Mouse (Mus musculus) heart, embryonic 11.5 days (tissue): ENCODE results near the gene Pknox2. TPM values are rescaled to one million over a fixed set of nuclear protein-coding genes. Genes with fewer than 3 reads are reported as not detected.

Source experiments
- ATAC-seq: fragments of 200-750 bp; cut with Nextera tagmentation; replicated peaks from 2 replicates; pipeline ENCODE4 v1.8.0; 2017; ENCODE audit warnings: moderate library complexity; ENCODE audit not compliant: insufficient number of reproducible peaks, low FRiP score, low TSS enrichment
- H3K27ac ChIP-seq: fragments of 300-500 bp; sonication (generic); 2 replicates; pipeline ENCODE4 v1.5.1; 2014; ENCODE audit warnings: mild to moderate bottlenecking, low read depth, low read length
- H3K27me3 ChIP-seq: fragments of 300-500 bp; sonication (generic); 2 replicates; pipeline ENCODE4 v1.6.1; 2014; ENCODE audit warnings: mild to moderate bottlenecking, low read length, mixed read lengths; ENCODE audit not compliant: control insufficient read depth, insufficient read depth
- H3K36me3 ChIP-seq: fragments of 300-500 bp; sonication (generic); 2 replicates; pipeline ENCODE4 v1.6.1; 2014; ENCODE audit warnings: mild to moderate bottlenecking, low read length, moderate library complexity, mixed read lengths; ENCODE audit not compliant: control insufficient read depth, insufficient read depth
- H3K4me1 ChIP-seq: fragments of 300-500 bp; sonication (generic); 2 replicates; pipeline ENCODE4 v1.6.1; 2014; ENCODE audit warnings: low read length; ENCODE audit not compliant: control insufficient read depth, insufficient read depth
- H3K4me2 ChIP-seq: fragments of 300-500 bp; sonication (generic); 2 replicates; pipeline ENCODE4 v1.6.1; 2014; ENCODE audit warnings: mild to moderate bottlenecking, moderate library complexity
- H3K4me3 ChIP-seq: fragments of 300-500 bp; sonication (generic); 2 replicates; pipeline ENCODE4 v1.5.1; 2014; ENCODE audit warnings: low read depth, low read length
- H3K9ac ChIP-seq: fragments of 300-500 bp; sonication (generic); 2 replicates; pipeline ENCODE4 v1.6.1; 2014; ENCODE audit warnings: mild to moderate bottlenecking, low read depth, low read length, moderate library complexity
- H3K9me3 ChIP-seq: fragments of 300-500 bp; sonication (generic); replicated peaks from 2 replicates; pipeline ENCODE4 v1.6.1; 2016; ENCODE audit warnings: low read length; ENCODE audit not compliant: control insufficient read depth
- WGBS: fragments of 180-500 bp; shearing (Covaris S2); extraction: QIAGEN DNeasy Blood & Tissue Kit; methylation state at CpG from one replicate; pipeline ENCODE4 v1.1.7; 2014; ENCODE audit not compliant: insufficient replicate concordance; 5-methylcytosine and 5-hydroxymethylcytosine counted together
- polyA plus RNA-seq: library from polyadenylated mRNA; unstranded; fragments of >200 nt; fragmentation: Nextera tagmentation; extraction: Ambion mirVana; gene quantifications from 2 replicates; pipeline ENCODE4 v1.2.1, GENCODE M21; 2014

The Pknox2 gene
- polyA plus RNA-seq, 1 experiment from 2014 or later, result 5.2 TPM

GRCm38 (mm10) chr9:37038859-37039258 is 108.3 kb downstream of the Pknox2 start:
- H3K27ac ChIP-seq, result no peak overlapping the region
- WGBS, result 87% methylated on average over 3 of the region's 3 CpGs
- peaks cover 10% of the 10 kb centered on the region; the same call in 1 of the 2 replicates for H3K4me1 ChIP-seq
- no peaks in the 10 kb centered on the region for H3K36me3 ChIP-seq
- no peak for ATAC-seq
- H3K4me3 ChIP-seq, result no peak overlapping the region
- H3K9me3 ChIP-seq, result no peaks in the 10 kb centered on the region
- H3K4me2 ChIP-seq, result no peak overlapping the region
- no peak overlapping the region for H3K9ac ChIP-seq
- no peaks in the 10 kb centered on the region for H3K27me3 ChIP-seq

GRCm38 (mm10) chr9:37038445-37038844 is 108.8 kb downstream of the Pknox2 start:
- peaks cover 10% of the 10 kb centered on the region; the same call in 1 of the 2 replicates for H3K4me1 ChIP-seq
- H3K27ac ChIP-seq, result no peak overlapping the region
- no peaks in the 10 kb centered on the region for H3K36me3 ChIP-seq
- H3K27me3 ChIP-seq, result no peaks in the 10 kb centered on the region
- H3K9me3 ChIP-seq, result no peaks in the 10 kb centered on the region
- no peak overlapping the region for H3K4me3 ChIP-seq
- no peak overlapping the region for H3K9ac ChIP-seq
- no peak for ATAC-seq
- H3K4me2 ChIP-seq, result no peak overlapping the region
- WGBS, result 52% methylated on average over 7 of the region's 7 CpGs

GRCm38 (mm10) chr9:37037405-37037804 is 109.8 kb downstream of the Pknox2 start:
- no peaks in the 10 kb centered on the region for H3K27me3 ChIP-seq
- peaks cover 10% of the 10 kb centered on the region; the same call in 1 of the 2 replicates for H3K4me1 ChIP-seq
- H3K4me3 ChIP-seq, result no peak overlapping the region
- no peak overlapping the region for H3K4me2 ChIP-seq
- no peak overlapping the region for H3K9ac ChIP-seq
- H3K36me3 ChIP-seq, result no peaks in the 10 kb centered on the region
- no peak for ATAC-seq
- H3K27ac ChIP-seq, result no peak overlapping the region
- 75% methylated on average over 12 of the region's 12 CpGs for WGBS
- no peaks in the 10 kb centered on the region for H3K9me3 ChIP-seq

GRCm38 (mm10) chr9:37035248-37035647 is 112.0 kb downstream of the Pknox2 start:
- H3K27ac ChIP-seq, result no peak overlapping the region
- no peak for ATAC-seq
- no peak overlapping the region for H3K4me3 ChIP-seq
- no peaks in the 10 kb centered on the region for H3K27me3 ChIP-seq
- no peak overlapping the region for H3K9ac ChIP-seq
- H3K4me2 ChIP-seq, result no peak overlapping the region
- WGBS, result 83% methylated on average over 3 of the region's 3 CpGs
- no peaks in the 10 kb centered on the region for H3K36me3 ChIP-seq
- peaks cover 17% of the 10 kb centered on the region for H3K4me1 ChIP-seq
- H3K9me3 ChIP-seq, result no peaks in the 10 kb centered on the region

DNA sequence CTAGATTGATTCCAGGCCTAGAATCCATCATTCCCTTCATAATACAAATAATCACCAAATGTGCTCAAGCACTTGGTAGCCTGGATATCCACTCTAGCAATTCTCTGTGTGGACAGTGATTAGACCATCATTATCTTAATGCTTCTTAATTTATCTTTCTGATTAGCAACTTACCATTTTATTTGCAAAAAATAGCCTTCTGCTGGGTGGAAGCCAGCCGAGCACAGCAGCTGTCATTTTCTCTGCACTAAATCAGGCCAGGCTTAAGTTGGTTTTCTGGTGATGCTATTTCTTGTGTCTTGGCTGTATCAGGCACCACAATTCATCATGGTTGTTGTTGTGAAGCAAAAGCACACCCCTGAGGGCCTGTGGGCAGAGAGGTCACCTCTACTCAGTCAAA is 112.9 kb downstream of the Pknox2 start:
- no peak overlapping the region for H3K4me2 ChIP-seq
- no peaks in the 10 kb centered on the region for H3K27me3 ChIP-seq
- no peaks in the 10 kb centered on the region for H3K36me3 ChIP-seq
- H3K4me1 ChIP-seq, result peaks cover 25% of the 10 kb centered on the region
- no peaks in the 10 kb centered on the region for H3K9me3 ChIP-seq
- H3K27ac ChIP-seq, result no peak overlapping the region
- no peak overlapping the region for H3K9ac ChIP-seq
- no peak for ATAC-seq
- no peak overlapping the region for H3K4me3 ChIP-seq
- 69% methylated on average over 1 of the region's 1 CpGs for WGBS

DNA sequence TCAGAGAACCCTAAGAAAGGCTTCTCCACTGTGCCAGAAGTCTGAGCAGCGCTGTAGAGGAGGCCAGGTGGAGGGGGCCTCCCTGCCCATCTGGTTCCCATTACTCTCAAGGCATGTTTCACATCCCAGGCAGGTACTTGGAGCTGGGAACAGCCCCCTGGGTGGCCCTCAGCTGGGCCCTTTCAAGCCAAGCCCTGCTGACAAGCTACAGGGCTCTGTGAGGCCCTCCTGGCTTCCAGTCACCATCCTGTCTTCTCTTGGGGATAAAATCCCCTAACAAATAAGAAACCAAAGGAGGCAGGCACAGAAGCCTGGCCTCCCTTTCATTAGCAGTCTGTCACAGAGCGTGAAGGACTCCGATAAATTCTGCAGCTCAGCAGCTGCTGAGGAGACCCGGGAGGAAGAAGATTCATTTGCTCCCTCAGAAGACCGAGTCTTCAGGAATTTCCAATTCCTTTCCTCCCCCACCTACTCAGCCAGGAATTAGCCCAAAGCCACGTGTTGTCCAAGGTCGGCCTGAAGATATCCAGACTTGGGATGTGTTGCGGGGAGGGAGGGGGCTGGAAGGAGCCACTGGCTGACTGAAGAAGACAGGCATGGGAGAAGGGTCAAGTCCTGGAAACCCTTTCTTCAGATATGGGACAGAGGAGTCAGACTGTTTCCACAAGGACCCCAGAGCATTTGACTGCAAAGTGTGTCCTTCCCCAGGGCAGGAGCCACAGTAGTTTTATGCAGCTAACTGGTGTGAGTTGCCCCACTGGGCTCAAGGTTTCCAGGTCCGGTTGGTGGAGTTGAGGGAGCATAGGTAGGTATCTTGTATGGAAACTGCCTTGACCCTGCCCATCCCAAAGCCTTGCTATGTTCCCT is 116.6 kb downstream of the Pknox2 start:
- ATAC-seq, result no peak; the same call in 1 of the 2 replicates
- WGBS, result 18% methylated on average over 9 of the region's 9 CpGs
- peaks cover 15% of the 10 kb centered on the region for H3K4me1 ChIP-seq

DNA sequence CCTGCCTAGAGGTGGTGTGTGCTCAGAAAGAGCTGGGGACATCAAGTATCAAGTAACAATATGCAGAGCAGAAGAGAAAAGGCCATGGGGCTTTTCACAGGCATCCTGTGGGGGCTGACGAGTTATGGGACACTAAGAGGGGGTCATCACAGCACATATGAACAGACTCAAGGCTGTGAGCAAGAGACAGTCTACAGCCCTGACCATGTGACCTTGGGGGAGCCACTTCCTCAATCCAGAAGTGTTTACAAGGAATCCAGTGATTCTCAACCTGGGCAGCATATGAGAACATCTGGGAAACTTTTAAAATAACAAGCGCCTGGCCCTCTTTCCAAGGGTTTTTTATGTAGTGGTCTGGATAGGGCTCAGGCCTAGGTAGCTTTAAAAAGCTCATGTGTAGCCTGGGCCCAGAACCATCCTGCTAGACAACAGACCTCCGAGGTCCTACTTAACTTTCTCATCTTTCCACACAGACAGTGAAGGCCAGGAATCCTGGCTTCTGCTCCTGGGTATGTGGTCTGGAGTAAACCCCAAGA is 117.3 kb downstream of the Pknox2 start:
- no peaks in the 10 kb centered on the region for H3K27me3 ChIP-seq
- H3K9ac ChIP-seq, result no peak overlapping the region
- peaks cover 15% of the 10 kb centered on the region for H3K4me1 ChIP-seq
- no peak for ATAC-seq
- no peak overlapping the region for H3K4me2 ChIP-seq
- no peak overlapping the region for H3K4me3 ChIP-seq
- H3K27ac ChIP-seq, result peak overlapping the region; percentile 22; the same call in 1 of the 2 replicates
- no peaks in the 10 kb centered on the region for H3K9me3 ChIP-seq
- 53% methylated on average over 3 of the region's 3 CpGs for WGBS
- H3K36me3 ChIP-seq, result no peaks in the 10 kb centered on the region

More for the DNA sequence above, 116.6 kb downstream of the Pknox2 start:
- Histone ChIP-seq H3K9me3 (no peaks in the 10 kb centered on the region), H3K27me3 (no peaks in the 10 kb centered on the region), H3K4me2 (no peak overlapping the region), H3K36me3 (no peaks in the 10 kb centered on the region), H3K27ac (peak overlapping the region; percentile 22; the same call in 1 of the 2 replicates), H3K4me3 (no peak overlapping the region), H3K9ac (0 out of 2 replicates have a peak overlapping the region, but pooled peaks have one; percentile 7)

DNA sequence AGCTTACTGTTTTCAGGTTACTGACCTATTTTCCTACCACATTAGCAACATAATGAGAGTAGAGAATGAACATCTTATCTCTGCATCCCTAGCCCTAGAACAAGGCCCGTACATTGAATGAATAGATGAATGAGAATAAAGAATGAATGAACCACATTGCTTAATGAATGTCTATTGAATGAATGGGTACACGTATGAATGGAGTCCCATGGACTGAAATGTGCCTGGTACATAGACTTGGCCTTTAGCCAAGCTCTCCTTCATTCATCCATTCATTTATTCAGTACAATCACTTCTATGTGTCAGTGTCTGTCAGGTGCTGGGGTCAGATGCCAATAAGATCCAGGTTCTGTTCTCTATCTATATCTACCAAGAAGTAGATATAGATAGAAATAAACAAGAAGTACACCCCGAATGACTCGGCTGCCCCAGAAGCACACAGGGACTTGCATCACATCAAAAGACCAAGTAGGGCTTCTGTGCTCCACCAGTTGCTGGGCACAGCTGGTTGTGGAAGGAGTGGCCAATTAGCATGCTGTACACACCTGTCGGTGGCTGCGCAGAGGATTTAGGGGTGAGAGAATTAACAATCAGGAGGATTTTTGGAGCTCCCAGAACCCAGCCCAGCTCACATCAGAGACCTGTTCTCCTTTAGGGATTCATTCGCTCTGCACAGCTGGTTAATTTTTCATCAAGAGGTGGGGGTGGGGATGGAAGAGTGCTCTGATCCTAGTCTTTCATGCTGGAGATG is 119.2 kb downstream of the Pknox2 start:
- Histone ChIP-seq H3K27me3 (no peaks in the 10 kb centered on the region), H3K9ac (no peak overlapping the region), H3K9me3 (no peaks in the 10 kb centered on the region), H3K4me2 (no peak overlapping the region), H3K36me3 (no peaks in the 10 kb centered on the region), H3K4me3 (no peak overlapping the region), H3K27ac (no peak overlapping the region), H3K4me1 (peaks cover 15% of the 10 kb centered on the region)
- 80% methylated on average over 7 of the region's 7 CpGs for WGBS
- ATAC-seq, result no peak
